Mouse (Mus musculus) MEL (cell line): ENCODE measurements around the gene Agbl3. TPM values are rescaled to one million over a fixed set of nuclear protein-coding genes. Genes with fewer than 3 reads are reported as not detected.

Experiments used
- DNase-seq: peaks from one replicate; pipeline ENCODE4 v3.0.0; 2011; ENCODE audit warnings: low read depth, low spot score
- H3K27ac ChIP-seq: 2 replicates; pipeline ENCODE4 v1.5.1; 2012; ENCODE audit warnings: low read depth, mild to moderate bottlenecking, control low read depth, low read length, moderate library complexity; ENCODE audit not compliant: control insufficient read depth
- H3K27me3 ChIP-seq, 2 experiments: fragments of 150-350 bp in 1 of 2; sonication (generic) in 1 of 2; 2 replicates each; pipeline ENCODE4 v1.6.1; 2012; ENCODE audit warnings: low read length in 2 of 2, mild to moderate bottlenecking in 2 of 2, improper control_type of control experiment in 1 of 2, moderate library complexity in 1 of 2; ENCODE audit not compliant: insufficient read depth in 2 of 2, control insufficient read depth in 1 of 2
- H3K36me3 ChIP-seq, 2 experiments: 2 replicates each; pipeline ENCODE4 v1.6.1; 2012 to 2014; ENCODE audit warnings: low read length in 2 of 2, improper control_type of control experiment in 1 of 2, inconsistent platforms in 1 of 2, mild to moderate bottlenecking in 1 of 2; ENCODE audit not compliant: insufficient read depth in 2 of 2, control insufficient read depth in 1 of 2
- H3K4me1 ChIP-seq, 2 experiments: fragments of 150-350 bp in 1 of 2; sonication (generic) in 1 of 2; 2 replicates each; pipeline ENCODE4 v1.6.1; 2012; ENCODE audit warnings: low read length in 2 of 2, improper control_type of control experiment in 1 of 2, mild to moderate bottlenecking in 1 of 2; ENCODE audit not compliant: insufficient read depth in 2 of 2, control insufficient read depth in 1 of 2
- H3K4me3 ChIP-seq, 2 experiments: fragments of 150-350 bp in 1 of 2; sonication (generic) in 1 of 2; 2 replicates each; pipeline ENCODE4 v1.5.1; 2012; ENCODE audit warnings: low read depth in 2 of 2, low read length in 2 of 2, mild to moderate bottlenecking in 2 of 2, moderate library complexity in 2 of 2, control low read depth in 1 of 2, improper control_type of control experiment in 1 of 2; ENCODE audit not compliant: control insufficient read depth in 1 of 2, insufficient read depth in 1 of 2
- H3K79me2 ChIP-seq: 2 replicates; pipeline ENCODE4 v1.6.1; 2012; ENCODE audit warnings: mild to moderate bottlenecking, low read length, moderate library complexity; ENCODE audit not compliant: control insufficient read depth, poor library complexity, insufficient read depth
- H3K9ac ChIP-seq: 2 replicates; pipeline ENCODE4 v1.6.1; 2012; ENCODE audit warnings: low read depth, mild to moderate bottlenecking, control low read depth, low read length, moderate library complexity; ENCODE audit not compliant: control insufficient read depth, poor library complexity, severe bottlenecking
- H3K9me3 ChIP-seq: fragments of 150-350 bp; sonication (generic); replicated peaks from 2 replicates; pipeline ENCODE4 v1.6.1; 2012; ENCODE audit warnings: mild to moderate bottlenecking, low read length, improper control_type of control experiment, moderate library complexity; ENCODE audit not compliant: insufficient read depth
- BHLHE40 ChIP-seq: IDR thresholded peaks from 2 replicates; pipeline ENCODE4 v1.6.1; 2012; ENCODE audit warnings: low read depth, mild to moderate bottlenecking, inconsistent platforms, low read length, improper control_type of control experiment, borderline replicate concordance
- CHD1 ChIP-seq: IDR thresholded peaks from 2 replicates; pipeline ENCODE4 v1.6.1; 2012; ENCODE audit warnings: low read depth, mild to moderate bottlenecking, inconsistent platforms, low read length, improper control_type of control experiment
- CHD2 ChIP-seq: IDR thresholded peaks from 2 replicates; pipeline ENCODE4 v1.6.1; 2011; ENCODE audit warnings: low read length, improper control_type of control experiment
- CTCF ChIP-seq, 3 experiments: IDR thresholded peaks in 2 of 3; conservative IDR thresholded peaks in 1 of 3; 2 replicates each; pipeline ENCODE4 v1.5.1; 2011 to 2012; ENCODE audit warnings: low read length in 3 of 3, low read depth in 2 of 3, mild to moderate bottlenecking in 2 of 3, improper control_type of control experiment in 1 of 3, inconsistent platforms in 1 of 3, mixed read lengths in 1 of 3, moderate library complexity in 1 of 3; ENCODE audit not compliant: control insufficient read depth in 1 of 3, insufficient read depth in 1 of 3, poor library complexity in 1 of 3, severe bottlenecking in 1 of 3
- ELF1 ChIP-seq: IDR thresholded peaks from 2 replicates; pipeline ENCODE4 v1.6.1; 2014; ENCODE audit warnings: low read depth, mild to moderate bottlenecking, inconsistent platforms, low read length, improper control_type of control experiment, moderate library complexity
- EP300 ChIP-seq, 2 experiments: IDR thresholded peaks; 2 replicates each; pipeline ENCODE4 v1.6.1; 2011; ENCODE audit warnings: improper control_type of control experiment in 2 of 2, low read length in 2 of 2, low read depth in 1 of 2, mild to moderate bottlenecking in 1 of 2
- ETS1 ChIP-seq: IDR thresholded peaks from 2 replicates; pipeline ENCODE4 v1.6.1; 2012; ENCODE audit warnings: low read depth, mild to moderate bottlenecking, inconsistent platforms, low read length, improper control_type of control experiment, moderate library complexity
- GABPA ChIP-seq: IDR thresholded peaks from 2 replicates; pipeline ENCODE4 v1.6.1; 2012; ENCODE audit warnings: low read depth, mild to moderate bottlenecking, inconsistent platforms, low read length, improper control_type of control experiment, moderate library complexity
- GATA1 ChIP-seq: IDR thresholded peaks from 2 replicates; pipeline ENCODE4 v1.6.1; 2011; ENCODE audit warnings: low read depth, low read length, improper control_type of control experiment
- HCFC1 ChIP-seq: IDR thresholded peaks from 2 replicates; pipeline ENCODE4 v1.6.1; 2012; ENCODE audit warnings: low read depth, mild to moderate bottlenecking, inconsistent platforms, low read length, improper control_type of control experiment, moderate library complexity
- JUND ChIP-seq: IDR thresholded peaks from 2 replicates; pipeline ENCODE4 v1.6.1; 2011; ENCODE audit warnings: low read depth, mild to moderate bottlenecking, improper control_type of control experiment, low read length
- KAT2A ChIP-seq: conservative IDR thresholded peaks from 2 replicates; pipeline ENCODE4 v1.6.1; 2012; ENCODE audit warnings: low read depth, low read length, improper control_type of control experiment, inconsistent platforms
- MAFK ChIP-seq: IDR thresholded peaks from 2 replicates; pipeline ENCODE4 v1.6.1; 2011; ENCODE audit warnings: low read depth, mild to moderate bottlenecking, low read length, improper control_type of control experiment, borderline replicate concordance
- MAX ChIP-seq: IDR thresholded peaks from 2 replicates; pipeline ENCODE4 v1.6.1; 2011; ENCODE audit warnings: low read length, improper control_type of control experiment
- MAZ ChIP-seq: IDR thresholded peaks from 2 replicates; pipeline ENCODE4 v1.6.1; 2012; ENCODE audit warnings: low read depth, mild to moderate bottlenecking, inconsistent platforms, low read length, improper control_type of control experiment
- MEF2A ChIP-seq: IDR thresholded peaks from 2 replicates; pipeline ENCODE4 v1.6.1; 2014; ENCODE audit warnings: low read depth, mild to moderate bottlenecking, inconsistent platforms, low read length, improper control_type of control experiment; ENCODE audit not compliant: poor library complexity, insufficient replicate concordance, severe bottlenecking; ENCODE audit errors: extremely low read depth
- MXI1 ChIP-seq: IDR thresholded peaks from 2 replicates; pipeline ENCODE4 v1.6.1; 2011; ENCODE audit warnings: mild to moderate bottlenecking, low read depth, low read length, improper control_type of control experiment
- MYB ChIP-seq: IDR thresholded peaks from 2 replicates; pipeline ENCODE4 v1.6.1; 2011; ENCODE audit warnings: mild to moderate bottlenecking, low read depth, low read length, improper control_type of control experiment
- MYC ChIP-seq: IDR thresholded peaks from 2 replicates; pipeline ENCODE4 v1.6.1; 2011; ENCODE audit warnings: low read depth, mild to moderate bottlenecking, low read length, improper control_type of control experiment, moderate library complexity
- NELFE ChIP-seq: IDR thresholded peaks from 2 replicates; pipeline ENCODE4 v1.6.1; 2011; ENCODE audit warnings: low read depth, low read length, improper control_type of control experiment
- NRF1 ChIP-seq: IDR thresholded peaks from 2 replicates; pipeline ENCODE4 v1.6.1; 2014; ENCODE audit warnings: low read depth, mild to moderate bottlenecking, inconsistent platforms, low read length, improper control_type of control experiment, moderate library complexity; ENCODE audit not compliant: poor library complexity, insufficient read depth, severe bottlenecking
- POLR2A ChIP-seq, 2 experiments: IDR thresholded peaks; 2 replicates each; pipeline ENCODE4 v1.6.1; 2011 to 2012; ENCODE audit warnings: low read length in 2 of 2, mild to moderate bottlenecking in 2 of 2, control low read depth in 1 of 2, improper control_type of control experiment in 1 of 2, low read depth in 1 of 2, moderate library complexity in 1 of 2; ENCODE audit not compliant: control insufficient read depth in 1 of 2, insufficient read depth in 1 of 2, poor library complexity in 1 of 2
- POLR2AphosphoS2 ChIP-seq: IDR thresholded peaks from 2 replicates; pipeline ENCODE4 v1.6.1; 2011; ENCODE audit warnings: low read length, improper control_type of control experiment
- POLR2AphosphoS5 ChIP-seq: IDR thresholded peaks from 2 replicates; pipeline ENCODE4 v1.6.1; 2012; ENCODE audit warnings: low read depth, borderline replicate concordance, mild to moderate bottlenecking, inconsistent platforms, low read length, moderate library complexity, mixed read lengths
- RAD21 ChIP-seq: IDR thresholded peaks from 2 replicates; pipeline ENCODE4 v1.6.1; 2011; ENCODE audit warnings: mild to moderate bottlenecking, low read depth, low read length, improper control_type of control experiment
- RCOR1 ChIP-seq: IDR thresholded peaks from 2 replicates; pipeline ENCODE4 v1.6.1; 2012; ENCODE audit warnings: low read depth, mild to moderate bottlenecking, inconsistent platforms, low read length, improper control_type of control experiment
- SIN3A ChIP-seq: IDR thresholded peaks from 2 replicates; pipeline ENCODE4 v1.6.1; 2012; ENCODE audit warnings: low read length, improper control_type of control experiment, inconsistent platforms
- TAL1 ChIP-seq: IDR thresholded peaks from 2 replicates; pipeline ENCODE4 v1.6.1; 2012; ENCODE audit warnings: mild to moderate bottlenecking, inconsistent platforms, low read length, moderate library complexity, mixed read lengths
- TCF12 ChIP-seq: IDR thresholded peaks from 2 replicates; pipeline ENCODE4 v1.6.1; 2014; ENCODE audit warnings: low read depth, mild to moderate bottlenecking, inconsistent platforms, low read length, improper control_type of control experiment, moderate library complexity
- UBTF ChIP-seq: IDR thresholded peaks from 2 replicates; pipeline ENCODE4 v1.6.1; 2012; ENCODE audit warnings: low read depth, mild to moderate bottlenecking, inconsistent platforms, low read length, improper control_type of control experiment, moderate library complexity, borderline replicate concordance; ENCODE audit not compliant: insufficient read depth
- USF1 ChIP-seq: IDR thresholded peaks from 2 replicates; pipeline ENCODE4 v1.6.1; 2014; ENCODE audit warnings: low read depth, mild to moderate bottlenecking, inconsistent platforms, low read length, improper control_type of control experiment, moderate library complexity
- USF2 ChIP-seq, 2 experiments: IDR thresholded peaks; 2 replicates each; pipeline ENCODE4 v1.6.1; 2011 to 2012; ENCODE audit warnings: improper control_type of control experiment in 2 of 2, low read length in 2 of 2, borderline replicate concordance in 1 of 2, inconsistent platforms in 1 of 2, low read depth in 1 of 2, mild to moderate bottlenecking in 1 of 2; ENCODE audit not compliant: insufficient read depth in 1 of 2
- ZC3H11A ChIP-seq: IDR thresholded peaks from 2 replicates; pipeline ENCODE4 v1.6.1; 2012; ENCODE audit warnings: low read depth, mild to moderate bottlenecking, inconsistent platforms, low read length, improper control_type of control experiment
- ZMIZ1 ChIP-seq: IDR thresholded peaks from 2 replicates; pipeline ENCODE4 v1.6.1; 2012; ENCODE audit warnings: low read depth, mild to moderate bottlenecking, inconsistent platforms, low read length, improper control_type of control experiment, moderate library complexity
- ZNF384 ChIP-seq: IDR thresholded peaks from 2 replicates; pipeline ENCODE4 v1.6.1; 2012; ENCODE audit warnings: low read depth, mild to moderate bottlenecking, inconsistent platforms, low read length, improper control_type of control experiment
- polyA plus RNA-seq, 2 experiments: library from polyadenylated mRNA; stranded (reverse) in 1 of 2; unstranded in 1 of 2; fragments of >175 nt in 1 of 2; fragments of >200 nt in 1 of 2; gene quantifications; 2 replicates each; pipeline versions ENCODE4 v1.2.1 to v1.2.4; 2012; ENCODE audit warnings: low replicate concordance in 2 of 2, low read depth in 1 of 2; ENCODE audit not compliant: insufficient read length in 2 of 2, insufficient read depth in 1 of 2, missing spikeins in 1 of 2
- total RNA-seq: library from RNA; depleted of rRNA; stranded (reverse); fragments of 300-350 nt; gene quantifications from 2 replicates; pipeline ENCODE4 v1.2.3, GENCODE M21; 2012

Gene Agbl3
- total and polyA plus RNA-seq, 3 experiments = 1.3 TPM; not detected in 2

DNA sequence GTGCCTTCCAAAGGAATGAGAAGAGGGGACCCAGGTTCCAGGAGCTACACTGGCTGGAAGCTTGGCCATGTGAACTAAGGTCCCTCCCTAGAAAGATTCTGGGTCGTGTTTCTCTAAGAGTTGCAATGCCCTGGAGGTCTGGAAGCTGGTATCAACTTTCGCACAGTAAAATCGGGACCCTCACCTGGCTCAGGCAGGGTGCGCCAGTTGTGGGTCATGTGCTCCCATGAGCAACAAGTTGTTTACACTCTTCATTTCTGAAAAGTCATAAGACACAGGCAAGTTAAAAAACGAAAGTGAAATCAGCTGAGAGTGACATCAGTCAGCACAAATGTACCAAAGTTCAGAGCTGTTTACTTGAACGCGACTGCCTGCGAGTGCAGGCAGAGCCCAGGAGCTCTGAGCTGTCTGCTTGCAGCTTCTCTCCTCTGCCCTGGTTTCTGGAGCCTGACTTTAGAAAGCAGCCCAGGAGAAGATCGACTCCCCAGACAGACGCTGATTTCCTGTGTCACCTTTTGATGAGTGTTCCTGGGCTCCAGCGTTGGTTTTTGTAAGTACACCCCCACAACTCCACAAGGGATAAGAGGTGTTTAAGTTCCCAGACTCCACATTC is 82.7 kb downstream of the Agbl3 start, which contains the start of gene Tmem140:
TSS of gene Tmem140 (plus strand) at position 356 of the 613 bp plus-strand sequence.
- H3K4me1 ChIP-seq = peaks cover 9 to 31% of the 10 kb centered on the region in 2 experiments
- peak; percentile 84 for DNase-seq
- TF ChIP-seq NRF1 (no peak), CHD2 (no peak), RCOR1 (no peak), GABPA (no peak), POLR2A (IDR thresholded peaks at IDR 0.05; ENCODE audit: control insufficient read depth in 1 of 2, insufficient read depth in 1 of 2, low read depth in 1 of 2, low read length in 2 of 2, poor library complexity in 1 of 2) (peak; percentile 43 to 56; a peak in 1 of 4 replicates), MAFK (peak; percentile 46; the same call in 1 of the 2 replicates), MYB (0 out of 2 replicates have a peak, but pooled peaks have one; percentile 5), JUND (no peak), CTCF (IDR thresholded peaks at IDR 0.05 in 2 of 3, conservative IDR thresholded peaks at IDR 0.05 in 1 of 3; ENCODE audit: control insufficient read depth in 1 of 3, insufficient read depth in 1 of 3, low read depth in 2 of 3, low read length in 3 of 3, poor library complexity in 1 of 3, severe bottlenecking in 1 of 3) (no peak), POLR2AphosphoS2 (no peak), RAD21 (no peak), ZNF384 (no peak), NELFE (peak; percentile 38; the same call in 1 of the 2 replicates), MXI1 (peak; percentile 91; the same call in 1 of the 2 replicates), EP300 (IDR thresholded peaks at IDR 0.05; ENCODE audit: low read depth in 1 of 2, low read length in 2 of 2) (no peak; a peak in 2 of 4 replicates), TAL1 (no peak), POLR2AphosphoS5 (no peak; the same call in 1 of the 2 replicates), ELF1 (no peak), GATA1 (no peak), BHLHE40 (peak; percentile 64; the same call in 1 of the 2 replicates), UBTF (no peak), MYC (peak; percentile 72), USF1 (peak; percentile 80), ETS1 (peak; percentile 100), TCF12 (0 out of 2 replicates have a peak, but pooled peaks have one; percentile 12), HCFC1 (peak; percentile 38; the same call in 1 of the 2 replicates), MEF2A (no peak), CHD1 (no peak), USF2 (IDR thresholded peaks at IDR 0.05; ENCODE audit: borderline replicate concordance in 1 of 2, insufficient read depth in 1 of 2, low read depth in 1 of 2, low read length in 2 of 2) (no peak), ZMIZ1 (no peak), ZC3H11A (0 out of 2 replicates have a peak, but pooled peaks have one; percentile 1), KAT2A (0 out of 2 replicates have a peak, but pooled peaks have one; percentile 17), MAZ (no peak; the same call in 1 of the 2 replicates), SIN3A (peak; percentile 89), MAX (peak; percentile 79)

More for the DNA sequence above, 82.7 kb downstream of the Agbl3 start, which contains the start of gene Tmem140:
- no peaks in the 10 kb centered on the region for H3K9me3 ChIP-seq
- H3K79me2 ChIP-seq = peaks cover 3% of the 10 kb centered on the region; the same call in 1 of the 2 replicates
- peak within 1 kb of the TSS; percentile 96 for H3K27ac ChIP-seq
- H3K27me3 ChIP-seq = peaks cover 0 to 1% of the 10 kb centered on the region in 2 experiments; a peak in 1 of 4 replicates
- H3K36me3 ChIP-seq = peaks cover 0 to 24% of the 10 kb centered on the region in 2 experiments; a peak in 2 of 4 replicates
- H3K4me3 ChIP-seq = peak within 1 kb of the TSS; percentile 81 to 96
- peak within 1 kb of the TSS; percentile 83 for H3K9ac ChIP-seq
